Mouse (Mus musculus): ENCODE results near the gene Calml4.

- TF ChIP-seq CTCF (IDR thresholded peaks at IDR 0.05 in 2 of 3, conservative IDR thresholded peaks at IDR 0.05 in 1 of 3; ENCODE audit: control insufficient read depth in 1 of 3, insufficient read depth in 1 of 3, low read depth in 2 of 3, low read length in 3 of 3, poor library complexity in 1 of 3, severe bottlenecking in 1 of 3) (no peak), NELFE (IDR thresholded peaks at IDR 0.05; ENCODE audit: low read depth, low read length) (no peak)
These were observed 13.4 kb upstream of the Calml4 start for GRCm38 (mm10) chr9:62844461-62844860.

All from MEL (cell line).